Mouse (Mus musculus): ENCODE results near the gene Scube1.

- TF ChIP-seq CTCF (IDR thresholded peaks at IDR 0.05; ENCODE audit: low read depth, low read length) (no peak), POLR2A (IDR thresholded peaks at IDR 0.05; ENCODE audit: extremely low read depth, insufficient read depth, low read length) (no peak)
Measured at GRCm38 (mm10) chr15:83709889-83710774, 14.7 kb downstream of the Scube1 start.
